Mouse (Mus musculus) fibroblast of lung, adult 2 months (primary cell): Measurements from ENCODE around the gene Zfp518a.
A peak's percentile ranks its signal among the peaks of the same experiment; 100 is the strongest.

Experiments used
- DNase-seq: peaks from one replicate; pipeline ENCODE4 v3.0.0-alpha.2; 2011; ENCODE audit warnings: low read depth

The Zfp518a gene

GRCm38 (mm10) chr19:40894519-40895392, at the start of gene Zfp518a:
Gene Zfp518a, plus strand, starts transcription at chr19:40894705.
- peak; percentile 62 for DNase-seq

GRCm38 (mm10) chr19:40844731-40845130, 49.8 kb upstream of the Zfp518a start:
- no peak for DNase-seq

- no peak for DNase-seq
Measured at GRCm38 (mm10) chr19:40849391-40849790, 45.1 kb upstream of the Zfp518a start.

- DNase-seq, result no peak
Measured at GRCm38 (mm10) chr19:40859555-40859954, 35.0 kb upstream of the Zfp518a start.

- DNase-seq, result no peak
Measured at GRCm38 (mm10) chr19:40868284-40868683, 26.2 kb upstream of the Zfp518a start.

- no peak for DNase-seq
Measured at GRCm38 (mm10) chr19:40869425-40870105, 24.9 kb upstream of the Zfp518a start.

GRCm38 (mm10) chr19:40872955-40873665, 21.4 kb upstream of the Zfp518a start:
- DNase-seq, result peak; percentile 54

- no peak for DNase-seq
Measured at GRCm38 (mm10) chr19:40881700-40882099, 12.8 kb upstream of the Zfp518a start.

GRCm38 (mm10) chr19:40888887-40889286, 5.6 kb upstream of the Zfp518a start:
- no peak for DNase-seq

GRCm38 (mm10) chr19:40894071-40894506, 416 bp upstream of the Zfp518a start:
- no peak for DNase-seq

- DNase-seq, result no peak
Measured at GRCm38 (mm10) chr19:40895393-40895703, 843 bp downstream of the Zfp518a start.

- DNase-seq, result no peak
Measured at GRCm38 (mm10) chr19:40931581-40932369, 37.3 kb downstream of the Zfp518a start.

- DNase-seq, result no peak
Measured at GRCm38 (mm10) chr19:40935376-40935775, 40.9 kb downstream of the Zfp518a start.

- DNase-seq, result no peak
Measured at GRCm38 (mm10) chr19:40936038-40936437, 41.5 kb downstream of the Zfp518a start.

- DNase-seq, result no peak
Measured at GRCm38 (mm10) chr19:40943552-40943951, 49.0 kb downstream of the Zfp518a start.

- DNase-seq, result no peak
Measured at GRCm38 (mm10) chr19:40946937-40947577, 52.6 kb downstream of the Zfp518a start.

GRCm38 (mm10) chr19:40958981-40959380, 64.5 kb downstream of the Zfp518a start:
- DNase-seq, result no peak

GRCm38 (mm10) chr19:40962988-40963387, 68.5 kb downstream of the Zfp518a start:
- DNase-seq, result no peak

GRCm38 (mm10) chr19:40964367-40964891, 69.9 kb downstream of the Zfp518a start:
- DNase-seq, result no peak

- DNase-seq, result no peak
Measured at GRCm38 (mm10) chr19:40964936-40965850, 70.7 kb downstream of the Zfp518a start.
